Mouse (Mus musculus): ENCODE results near the gene Flywch2. TPM values are rescaled to one million over a fixed set of nuclear protein-coding genes. Genes with fewer than 3 reads are reported as not detected.

Gene Flywch2
- polyA plus RNA-seq, 1 experiment from 2014 or later: 41.3 TPM

- 88% methylated on average over 3 of the region's 3 CpGs for WGBS
Observed at GRCm38 (mm10) chr17:23807918-23808317, 22.0 kb upstream of the Flywch2 start.

DNA sequence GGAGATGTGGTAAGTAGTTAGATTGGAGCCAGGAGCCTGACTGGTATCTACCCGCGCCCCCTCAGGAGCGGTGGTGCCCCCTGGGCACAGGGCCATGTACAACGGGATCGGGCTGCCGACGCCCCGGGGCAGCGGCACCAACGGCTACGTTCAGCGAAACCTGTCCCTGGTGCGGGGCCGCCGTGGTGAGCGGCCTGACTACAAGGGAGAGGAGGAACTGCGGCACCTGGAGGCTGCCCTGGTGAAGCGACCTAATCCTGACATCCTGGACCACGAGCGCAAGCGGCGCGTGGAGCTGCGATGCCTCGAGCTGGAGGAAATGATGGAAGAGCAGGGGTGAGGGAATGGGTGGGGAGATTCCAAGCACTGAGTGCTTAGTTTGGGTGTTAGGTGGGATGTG, 21.0 kb upstream of the Flywch2 start:
- Histone ChIP-seq H3K4me3 (peak overlapping the region; percentile 81; the same call in 1 of the 2 replicates), H3K4me1 (peaks cover 33% of the 10 kb centered on the region), H3K27ac (replicated peaks) (no peak overlapping the region), H3K36me3 (replicated peaks) (peaks cover 66% of the 10 kb centered on the region), H3K27me3 (replicated peaks; ENCODE audit: low read depth, poor library complexity, severe bottlenecking) (no peaks in the 10 kb centered on the region), H3K9me3 (no peaks in the 10 kb centered on the region)
- 85% methylated on average over 25 of the region's 25 CpGs for WGBS
- DNase-seq (ENCODE audit: low spot score): peak; percentile 29

More at GRCm38 (mm10) chr17:23807918-23808317, 22.0 kb upstream of the Flywch2 start:
- DNase-seq (ENCODE audit: low spot score): no peak
- Histone ChIP-seq H3K4me1 (peaks cover 28% of the 10 kb centered on the region), H3K36me3 (replicated peaks) (peaks cover 76% of the 10 kb centered on the region), H3K4me3 (no peak overlapping the region), H3K27me3 (replicated peaks; ENCODE audit: low read depth, poor library complexity, severe bottlenecking) (no peaks in the 10 kb centered on the region), H3K27ac (replicated peaks) (no peak overlapping the region), H3K9me3 (no peaks in the 10 kb centered on the region)

- WGBS: 9% methylated on average over 8 of the region's 8 CpGs
- peaks cover 3% of the 10 kb centered on the region; the same call in 1 of the 2 replicates for H3K9me3 ChIP-seq
- no peaks in the 10 kb centered on the region for H3K27me3 ChIP-seq (replicated peaks; ENCODE audit: low read depth, poor library complexity, severe bottlenecking)
- no peak for DNase-seq (ENCODE audit: low spot score)
- peak overlapping the region; percentile 81 for H3K4me3 ChIP-seq
- H3K4me1 ChIP-seq: peaks cover 33% of the 10 kb centered on the region
- peaks cover 43% of the 10 kb centered on the region for H3K36me3 ChIP-seq (replicated peaks)
- peak overlapping the region; percentile 99 for H3K27ac ChIP-seq (replicated peaks)
Observed at GRCm38 (mm10) chr17:23804426-23805085, 18.7 kb upstream of the Flywch2 start.

DNA sequence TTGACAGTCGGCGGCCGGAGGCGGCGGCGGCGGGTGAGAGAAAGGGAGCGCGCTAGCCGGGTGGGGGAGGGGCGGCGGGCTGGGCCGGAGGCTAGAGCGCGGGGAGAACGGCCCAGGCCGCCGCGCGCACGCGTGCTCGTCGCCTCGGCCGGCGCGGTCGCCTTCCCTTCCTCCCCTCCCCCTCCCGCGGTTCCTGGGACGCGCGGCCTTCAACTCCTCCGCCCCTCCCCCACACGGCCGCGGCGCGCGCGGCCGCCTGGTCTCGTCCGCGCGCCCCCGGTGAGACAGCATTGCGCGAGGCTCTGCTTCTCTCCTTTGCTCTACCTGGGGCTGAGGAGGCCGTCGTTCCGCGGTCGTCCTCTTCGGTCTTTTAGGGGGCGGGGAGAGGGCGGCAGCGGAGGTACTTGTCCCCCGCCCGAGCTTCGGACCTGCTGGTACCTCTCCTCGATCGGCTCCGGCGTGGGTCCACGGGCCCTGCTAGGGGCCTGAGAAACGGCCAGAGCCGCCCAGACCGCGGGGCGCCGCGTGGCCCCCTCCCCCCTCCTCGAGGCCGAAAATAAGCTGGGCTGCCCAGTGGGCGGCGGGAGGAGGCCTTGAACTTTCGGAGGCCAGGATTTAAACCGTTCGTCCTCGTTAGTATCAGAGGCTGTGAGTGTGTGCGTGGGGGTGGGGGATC, 17.6 kb upstream of the Flywch2 start:
- peak; percentile 92 for DNase-seq (ENCODE audit: low spot score)
- Histone ChIP-seq H3K27me3 (replicated peaks; ENCODE audit: low read depth, poor library complexity, severe bottlenecking) (no peaks in the 10 kb centered on the region), H3K27ac (replicated peaks) (peak overlapping the region; percentile 99), H3K4me3 (peak overlapping the region; percentile 81), H3K4me1 (peaks cover 33% of the 10 kb centered on the region), H3K9me3 (peaks cover 3% of the 10 kb centered on the region; the same call in 1 of the 2 replicates), H3K36me3 (replicated peaks) (peaks cover 32% of the 10 kb centered on the region)
- under 1% methylated on average over 83 of the region's 83 CpGs for WGBS

DNA sequence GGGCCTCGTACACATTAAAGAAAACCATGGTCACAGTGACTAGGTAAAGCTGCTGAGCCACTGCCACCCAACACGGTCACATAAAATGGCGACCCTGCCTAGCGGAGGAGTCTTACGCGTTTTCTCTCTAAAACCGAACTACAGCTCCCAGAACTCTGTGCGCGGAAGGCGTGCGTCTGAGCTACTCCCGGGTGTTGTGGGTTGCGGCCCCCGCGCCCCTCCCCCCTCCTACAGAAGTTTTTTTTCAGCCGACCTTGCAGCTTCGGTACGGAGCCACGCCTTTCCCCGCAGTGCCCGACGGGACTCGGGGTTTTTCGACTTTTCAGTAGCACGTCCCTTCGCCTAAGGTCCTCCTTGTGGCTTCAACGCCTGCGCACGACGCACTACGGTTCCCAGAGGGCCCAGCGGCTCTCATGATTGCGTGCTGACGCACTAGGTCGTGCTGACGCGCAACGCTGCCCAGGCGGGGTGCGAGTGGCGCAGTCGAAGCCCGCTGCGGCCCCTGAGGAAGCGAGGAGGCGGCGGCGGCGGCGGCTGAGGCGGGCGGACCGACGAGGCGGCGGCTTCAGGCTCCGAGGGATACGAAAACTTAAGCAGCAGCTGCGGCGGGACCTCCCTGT, 17.0 kb upstream of the Flywch2 start:
- peak; percentile 98 for DNase-seq (ENCODE audit: low spot score)
- under 1% methylated on average over 60 of the region's 60 CpGs for WGBS
- Histone ChIP-seq H3K9me3 (peaks cover 3% of the 10 kb centered on the region; the same call in 1 of the 2 replicates), H3K27me3 (replicated peaks; ENCODE audit: low read depth, poor library complexity, severe bottlenecking) (no peaks in the 10 kb centered on the region), H3K4me3 (peak overlapping the region; percentile 81), H3K27ac (replicated peaks) (peak overlapping the region; percentile 99), H3K36me3 (replicated peaks) (peaks cover 27% of the 10 kb centered on the region), H3K4me1 (peaks cover 34% of the 10 kb centered on the region)

DNA sequence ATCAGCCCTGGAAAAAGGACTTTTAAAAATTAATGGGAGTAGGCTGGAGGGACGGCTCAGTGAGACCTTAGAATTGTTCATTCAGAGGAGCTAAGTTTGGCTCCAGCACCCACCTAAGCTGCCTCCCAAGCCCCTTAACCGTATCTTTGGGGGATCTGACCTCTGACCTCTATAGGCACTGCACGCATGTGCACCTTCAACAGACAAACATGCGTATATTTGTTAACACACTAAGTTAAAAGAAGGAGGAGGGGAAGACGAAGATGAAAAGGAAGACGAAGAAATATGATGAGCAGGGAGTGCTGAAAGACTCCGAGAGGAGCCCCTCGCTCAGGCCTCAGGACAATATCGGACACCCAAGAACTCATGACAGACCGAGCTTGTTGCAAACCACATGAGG, 15.7 kb upstream of the Flywch2 start:
- Histone ChIP-seq H3K4me1 (peaks cover 35% of the 10 kb centered on the region), H3K27ac (replicated peaks) (peak overlapping the region; percentile 20; the same call in 1 of the 2 replicates), H3K36me3 (replicated peaks) (peaks cover 18% of the 10 kb centered on the region), H3K9me3 (peaks cover 3% of the 10 kb centered on the region; the same call in 1 of the 2 replicates), H3K4me3 (no peak overlapping the region), H3K27me3 (replicated peaks; ENCODE audit: low read depth, poor library complexity, severe bottlenecking) (no peaks in the 10 kb centered on the region)
- no peak for DNase-seq (ENCODE audit: low spot score)
- whole genome bisulfite sequencing: 86% methylated on average over 10 of the region's 10 CpGs

DNA sequence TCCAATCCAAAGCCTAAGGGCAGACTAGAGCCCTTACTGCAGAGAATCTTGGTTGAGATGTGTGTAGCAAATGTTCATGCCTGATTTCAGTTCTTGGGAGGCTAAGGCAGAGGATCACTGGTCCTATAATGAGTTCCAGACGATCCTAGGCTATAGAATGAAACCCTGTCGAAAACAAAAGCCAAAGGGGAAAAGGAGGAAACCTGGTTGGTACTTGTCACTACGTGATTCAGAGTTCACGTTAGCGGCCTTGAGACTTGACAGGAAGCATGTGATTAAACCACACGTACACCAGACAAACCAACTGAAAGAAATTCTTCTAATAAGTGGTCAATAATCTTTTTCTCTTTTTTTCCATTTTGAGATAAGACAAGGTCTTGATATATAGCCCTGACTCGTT, 11.4 kb upstream of the Flywch2 start:
- H3K4me3 ChIP-seq: no peak overlapping the region
- H3K27me3 ChIP-seq (replicated peaks; ENCODE audit: low read depth, poor library complexity, severe bottlenecking): no peaks in the 10 kb centered on the region
- no peak for DNase-seq (ENCODE audit: low spot score)
- 52% methylated on average over 7 of the region's 7 CpGs for WGBS
- H3K36me3 ChIP-seq (replicated peaks): peaks cover 11% of the 10 kb centered on the region
- no peak overlapping the region for H3K27ac ChIP-seq (replicated peaks)
- H3K9me3 ChIP-seq: peaks cover 3% of the 10 kb centered on the region; the same call in 1 of the 2 replicates
- peaks cover 16% of the 10 kb centered on the region for H3K4me1 ChIP-seq

DNA sequence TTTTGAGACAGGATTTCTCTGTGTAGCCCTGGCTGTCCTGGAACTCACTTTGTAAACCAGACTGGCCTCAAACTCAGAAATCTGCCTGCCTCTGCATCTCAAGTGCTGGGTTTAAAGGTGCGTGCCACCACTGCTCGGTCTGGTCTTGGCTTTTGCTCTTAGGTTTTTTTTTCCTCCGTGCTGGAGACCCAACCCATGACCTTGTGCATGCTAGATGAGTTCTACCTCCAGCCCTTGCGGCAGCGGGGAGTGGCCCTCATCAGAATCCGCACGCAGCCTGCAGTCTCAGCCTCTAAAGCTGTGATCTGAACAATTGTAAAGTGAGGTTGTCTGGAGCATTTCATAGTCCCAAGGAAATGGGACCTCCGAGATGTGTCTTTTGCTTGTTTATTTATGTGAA, 9.4 kb upstream of the Flywch2 start:
- Histone ChIP-seq H3K27ac (replicated peaks) (no peak overlapping the region), H3K9me3 (peaks cover 3% of the 10 kb centered on the region; the same call in 1 of the 2 replicates), H3K36me3 (replicated peaks) (peaks cover 11% of the 10 kb centered on the region), H3K4me3 (no peak overlapping the region), H3K4me1 (peaks cover 26% of the 10 kb centered on the region), H3K27me3 (replicated peaks; ENCODE audit: low read depth, poor library complexity, severe bottlenecking) (no peaks in the 10 kb centered on the region)
- no peak for DNase-seq (ENCODE audit: low spot score)
- 95% methylated on average over 8 of the region's 8 CpGs for WGBS

DNA sequence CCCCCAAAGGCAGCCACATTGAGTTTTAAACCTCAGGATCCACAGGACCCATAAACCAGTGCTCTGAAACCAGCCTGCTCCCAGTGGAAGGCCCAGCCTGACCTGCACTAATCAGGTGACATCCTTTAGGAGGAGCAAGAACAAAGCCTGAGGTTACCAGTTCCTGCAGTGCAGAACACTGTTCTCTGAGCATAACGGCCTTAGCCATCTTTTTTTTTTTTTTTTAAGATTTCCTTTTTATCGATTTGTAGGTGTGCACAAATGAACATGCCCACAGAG, 5.1 kb upstream of the Flywch2 start:
- Histone ChIP-seq H3K36me3 (replicated peaks) (0 out of 2 replicates have a peak, but pooled peaks cover 6% of the 10 kb centered on the region), H3K4me3 (peak overlapping the region; percentile 61), H3K9me3 (no peaks in the 10 kb centered on the region), H3K4me1 (peaks cover 32% of the 10 kb centered on the region), H3K27me3 (replicated peaks; ENCODE audit: low read depth, poor library complexity, severe bottlenecking) (no peaks in the 10 kb centered on the region), H3K27ac (replicated peaks) (peak overlapping the region; percentile 97)
- DNase-seq (ENCODE audit: low spot score): no peak
- 57% methylated on average over 2 of the region's 2 CpGs for WGBS

DNA sequence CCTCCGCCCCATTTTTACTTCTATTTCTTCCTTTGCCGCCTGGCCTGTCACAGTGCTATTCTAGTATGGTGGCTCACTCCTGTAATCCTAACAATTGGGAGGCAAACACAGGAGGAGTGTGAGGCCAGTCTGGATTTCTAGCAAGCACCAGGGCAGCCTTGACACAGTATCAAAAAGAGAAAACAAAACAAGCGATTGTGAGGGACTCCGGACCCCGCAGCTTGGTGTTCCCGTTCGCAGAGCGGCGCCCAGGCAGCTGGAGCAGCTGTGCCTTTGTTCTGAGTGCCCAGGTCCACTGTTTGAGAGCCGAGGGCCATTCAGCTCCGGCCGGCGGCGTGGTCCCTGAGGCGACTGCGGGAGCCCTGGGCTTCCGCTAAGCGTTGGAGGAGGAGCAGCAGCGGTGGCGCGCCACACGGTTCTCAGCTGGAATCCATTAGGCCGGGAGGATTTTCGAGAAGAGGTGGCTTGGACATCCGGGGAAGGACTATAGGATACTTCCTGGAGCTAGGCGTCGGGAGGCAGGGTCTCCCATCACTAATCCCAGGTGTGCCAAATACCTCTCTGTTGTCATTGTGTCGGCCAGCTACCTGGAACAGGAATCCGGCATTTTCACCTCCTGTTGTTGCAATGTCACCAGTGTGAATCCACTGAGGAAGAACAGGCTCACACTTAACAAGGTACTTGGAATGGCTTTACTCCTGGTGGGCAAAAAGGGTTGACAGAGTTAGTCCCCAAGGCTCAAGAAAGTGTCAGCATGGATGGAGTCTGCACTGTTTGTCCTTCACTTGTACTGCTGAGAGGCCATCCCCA, 4.6 kb upstream of the Flywch2 start, which contains the start of gene Srrm2:
Gene Srrm2 (plus strand): TSS at position 264 of the 810 bp plus-strand sequence.
- H3K4me3 ChIP-seq: peak within 1 kb of the TSS; percentile 61
- H3K36me3 ChIP-seq (replicated peaks): 0 out of 2 replicates have a peak, but pooled peaks cover 6% of the 10 kb centered on the region
- 2% methylated on average over 29 of the region's 29 CpGs for WGBS
- peak; percentile 88 for DNase-seq (ENCODE audit: low spot score)
- H3K4me1 ChIP-seq: peaks cover 38% of the 10 kb centered on the region
- no peaks in the 10 kb centered on the region for H3K9me3 ChIP-seq
- no peaks in the 10 kb centered on the region for H3K27me3 ChIP-seq (replicated peaks; ENCODE audit: low read depth, poor library complexity, severe bottlenecking)
- H3K27ac ChIP-seq (replicated peaks): peak within 1 kb of the TSS; percentile 97

DNA sequence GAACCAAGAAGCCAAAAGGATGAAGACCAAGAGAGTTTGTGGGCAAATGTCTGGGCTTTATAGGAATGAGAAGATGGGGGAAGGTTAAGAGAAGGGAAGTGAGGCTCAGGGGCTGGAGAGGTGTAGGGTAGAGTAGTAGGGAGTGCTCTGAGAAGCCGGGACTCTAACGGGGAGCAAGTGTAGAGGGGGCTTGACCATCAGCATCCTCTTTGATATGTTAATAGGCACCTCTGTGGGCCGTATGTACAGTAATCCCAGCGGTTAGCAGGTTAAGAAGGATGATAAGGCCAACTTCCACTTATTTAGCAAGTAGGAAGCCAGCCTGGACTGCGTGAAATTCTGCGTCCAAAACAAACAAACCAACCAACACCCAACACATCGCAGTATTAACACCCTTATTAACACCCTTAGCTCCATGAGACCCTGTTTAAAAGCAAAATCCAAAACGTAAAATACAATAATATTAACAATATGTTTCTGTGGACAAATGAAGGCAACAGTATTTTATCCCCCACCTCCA, 3.9 kb upstream of the Flywch2 start:
- Histone ChIP-seq H3K27ac (replicated peaks) (peak overlapping the region; percentile 97), H3K27me3 (replicated peaks; ENCODE audit: low read depth, poor library complexity, severe bottlenecking) (no peaks in the 10 kb centered on the region), H3K4me3 (peak overlapping the region; percentile 61), H3K9me3 (no peaks in the 10 kb centered on the region), H3K36me3 (replicated peaks) (0 out of 2 replicates have a peak, but pooled peaks cover 6% of the 10 kb centered on the region), H3K4me1 (peaks cover 42% of the 10 kb centered on the region)
- WGBS: 11% methylated on average over 8 of the region's 8 CpGs
- DNase-seq (ENCODE audit: low spot score): no peak

DNA sequence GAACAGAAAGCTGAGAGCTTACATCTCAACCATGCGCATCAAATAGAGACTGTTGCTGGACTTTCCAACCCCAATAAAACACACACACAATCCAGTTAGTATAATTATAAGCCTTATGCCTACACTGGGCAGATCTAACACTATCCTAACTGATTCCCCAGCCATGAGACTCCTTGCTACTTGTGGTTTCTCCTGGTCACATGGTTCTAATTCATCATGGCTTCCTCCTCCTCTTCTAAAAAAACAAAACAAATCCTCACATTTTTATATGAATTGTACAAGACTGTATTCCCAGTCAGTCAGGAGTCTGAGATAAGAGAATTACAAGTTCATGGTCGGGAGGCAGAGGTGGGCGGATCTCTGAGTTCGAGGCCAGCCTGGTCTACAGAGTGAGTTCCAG, 3.1 kb upstream of the Flywch2 start:
- WGBS: 89% methylated on average over 4 of the region's 4 CpGs
- Histone ChIP-seq H3K9me3 (no peaks in the 10 kb centered on the region), H3K4me3 (no peak overlapping the region), H3K27ac (replicated peaks) (no peak overlapping the region), H3K27me3 (replicated peaks; ENCODE audit: low read depth, poor library complexity, severe bottlenecking) (no peaks in the 10 kb centered on the region), H3K36me3 (replicated peaks) (0 out of 2 replicates have a peak, but pooled peaks cover 4% of the 10 kb centered on the region), H3K4me1 (peaks cover 42% of the 10 kb centered on the region)
- DNase-seq (ENCODE audit: low spot score): no peak
